Mouse (Mus musculus): ENCODE measurements at regions not wholly inside any gene's neighbourhood (a gene's known extent, or its start where the extent isn't known, plus 50 kb on each side); places are given as distances from the start of the nearest gene placed in this dataset.

- H3K9me3 ChIP-seq (ENCODE audit: control insufficient read depth, low read length): no peaks in the 10 kb centered on the region
- no peak for ATAC-seq
- no peaks in the 10 kb centered on the region for H3K36me3 ChIP-seq (ENCODE audit: control insufficient read depth, insufficient read depth, low read length)
- H3K27me3 ChIP-seq (replicated peaks; ENCODE audit: control insufficient read depth, insufficient read depth, low read length): no peaks in the 10 kb centered on the region
- no peak overlapping the region for H3K27ac ChIP-seq (ENCODE audit: low read depth, low read length)
- no peak overlapping the region for H3K4me2 ChIP-seq (ENCODE audit: low read length)
- H3K4me1 ChIP-seq (ENCODE audit: control insufficient read depth, insufficient read depth, low read depth, low read length): no peaks in the 10 kb centered on the region
- no peak overlapping the region for H3K4me3 ChIP-seq (ENCODE audit: low read length)
- no peak overlapping the region for H3K9ac ChIP-seq (ENCODE audit: low read depth, low read length)
- 100% methylated on average over 1 of the region's 1 CpGs for WGBS
Observed at GRCm38 (mm10) chr16:95866866-95867420, 123.8 kb downstream of the Psmg1 start.

GRCm38 (mm10) chr16:95865603-95866002 is 125.2 kb downstream of the Psmg1 start:
- H3K4me2 ChIP-seq (ENCODE audit: low read length): no peak overlapping the region
- ATAC-seq: no peak
- H3K4me3 ChIP-seq (ENCODE audit: low read length): no peak overlapping the region
- H3K36me3 ChIP-seq (ENCODE audit: control insufficient read depth, insufficient read depth, low read length): no peaks in the 10 kb centered on the region
- no peaks in the 10 kb centered on the region for H3K27me3 ChIP-seq (replicated peaks; ENCODE audit: control insufficient read depth, insufficient read depth, low read length)
- H3K4me1 ChIP-seq (ENCODE audit: control insufficient read depth, insufficient read depth, low read depth, low read length): no peaks in the 10 kb centered on the region
- H3K27ac ChIP-seq (ENCODE audit: low read depth, low read length): no peak overlapping the region
- WGBS: 85% methylated on average over 1 of the region's 1 CpGs
- H3K9me3 ChIP-seq (ENCODE audit: control insufficient read depth, low read length): no peaks in the 10 kb centered on the region
- no peak overlapping the region for H3K9ac ChIP-seq (ENCODE audit: low read depth, low read length)

DNA sequence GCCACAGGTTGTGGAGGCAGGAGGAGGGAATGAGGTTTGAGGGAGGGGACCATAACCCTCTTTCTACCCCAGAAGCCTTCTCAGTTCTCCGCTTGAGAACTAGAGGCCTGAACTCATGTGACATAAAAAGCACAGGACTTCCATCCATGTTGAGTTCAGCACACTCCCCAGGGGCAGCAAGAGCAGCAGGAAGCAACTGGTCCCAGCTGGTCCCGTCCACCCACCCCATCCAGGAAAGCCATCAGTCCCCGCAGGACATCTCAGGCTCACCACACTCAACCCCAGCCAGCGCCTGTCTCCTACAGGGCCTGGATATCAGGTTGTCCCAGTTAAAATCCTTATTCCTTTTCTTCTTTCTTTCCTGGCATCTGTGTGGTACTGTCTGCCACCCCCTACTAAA is 126.1 kb downstream of the Psmg1 start:
- no peak overlapping the region for H3K4me3 ChIP-seq (ENCODE audit: low read length)
- H3K4me2 ChIP-seq (ENCODE audit: low read length): no peak overlapping the region
- WGBS: 77% methylated on average over 4 of the region's 4 CpGs
- no peaks in the 10 kb centered on the region for H3K27me3 ChIP-seq (replicated peaks; ENCODE audit: control insufficient read depth, insufficient read depth, low read length)
- no peaks in the 10 kb centered on the region for H3K9me3 ChIP-seq (ENCODE audit: control insufficient read depth, low read length)
- H3K27ac ChIP-seq (ENCODE audit: low read depth, low read length): no peak overlapping the region
- H3K9ac ChIP-seq (ENCODE audit: low read depth, low read length): no peak overlapping the region
- H3K4me1 ChIP-seq (ENCODE audit: control insufficient read depth, insufficient read depth, low read depth, low read length): no peaks in the 10 kb centered on the region
- ATAC-seq: no peak
- H3K36me3 ChIP-seq (ENCODE audit: control insufficient read depth, insufficient read depth, low read length): no peaks in the 10 kb centered on the region

DNA sequence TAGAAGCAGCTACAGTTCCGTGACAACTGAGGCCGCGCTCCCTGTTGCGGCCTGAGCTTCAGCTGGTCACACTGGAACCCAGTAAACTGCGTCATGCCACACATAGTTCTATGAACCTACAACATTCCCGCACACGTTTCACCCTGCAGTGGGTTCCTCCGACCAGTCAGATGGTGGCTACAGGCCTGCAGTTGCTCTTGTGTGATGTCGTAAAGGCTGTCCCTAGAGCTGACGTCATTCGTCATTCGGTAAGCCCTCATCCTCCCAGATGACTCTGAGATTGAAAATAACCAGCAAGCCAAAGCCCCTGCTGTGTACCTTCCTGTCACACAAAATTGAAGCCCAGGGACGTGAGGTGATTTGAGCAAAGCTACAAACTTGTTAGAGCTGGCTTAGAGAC is 126.7 kb downstream of the Psmg1 start:
- no peak overlapping the region for H3K27ac ChIP-seq (ENCODE audit: low read depth, low read length)
- H3K9ac ChIP-seq (ENCODE audit: low read depth, low read length): no peak overlapping the region
- ATAC-seq: no peak
- H3K27me3 ChIP-seq (replicated peaks; ENCODE audit: control insufficient read depth, insufficient read depth, low read length): no peaks in the 10 kb centered on the region
- H3K4me1 ChIP-seq (ENCODE audit: control insufficient read depth, insufficient read depth, low read depth, low read length): no peaks in the 10 kb centered on the region
- H3K4me3 ChIP-seq (ENCODE audit: low read length): no peak overlapping the region
- 77% methylated on average over 13 of the region's 13 CpGs for WGBS
- no peak overlapping the region for H3K4me2 ChIP-seq (ENCODE audit: low read length)
- H3K36me3 ChIP-seq (ENCODE audit: control insufficient read depth, insufficient read depth, low read length): no peaks in the 10 kb centered on the region
- no peaks in the 10 kb centered on the region for H3K9me3 ChIP-seq (ENCODE audit: control insufficient read depth, low read length)

- H3K9me3 ChIP-seq (ENCODE audit: control insufficient read depth, low read length): no peaks in the 10 kb centered on the region
- H3K4me1 ChIP-seq (ENCODE audit: control insufficient read depth, insufficient read depth, low read depth, low read length): no peaks in the 10 kb centered on the region
- H3K27ac ChIP-seq (ENCODE audit: low read depth, low read length): no peak overlapping the region
- H3K27me3 ChIP-seq (replicated peaks; ENCODE audit: control insufficient read depth, insufficient read depth, low read length): no peaks in the 10 kb centered on the region
- H3K9ac ChIP-seq (ENCODE audit: low read depth, low read length): no peak overlapping the region
- no peaks in the 10 kb centered on the region for H3K36me3 ChIP-seq (ENCODE audit: control insufficient read depth, insufficient read depth, low read length)
- WGBS: 87% methylated on average over 4 of the region's 4 CpGs
- no peak overlapping the region for H3K4me3 ChIP-seq (ENCODE audit: low read length)
- no peak for ATAC-seq
- no peak overlapping the region for H3K4me2 ChIP-seq (ENCODE audit: low read length)
Observed at GRCm38 (mm10) chr16:95863565-95863964, 127.2 kb downstream of the Psmg1 start.

DNA sequence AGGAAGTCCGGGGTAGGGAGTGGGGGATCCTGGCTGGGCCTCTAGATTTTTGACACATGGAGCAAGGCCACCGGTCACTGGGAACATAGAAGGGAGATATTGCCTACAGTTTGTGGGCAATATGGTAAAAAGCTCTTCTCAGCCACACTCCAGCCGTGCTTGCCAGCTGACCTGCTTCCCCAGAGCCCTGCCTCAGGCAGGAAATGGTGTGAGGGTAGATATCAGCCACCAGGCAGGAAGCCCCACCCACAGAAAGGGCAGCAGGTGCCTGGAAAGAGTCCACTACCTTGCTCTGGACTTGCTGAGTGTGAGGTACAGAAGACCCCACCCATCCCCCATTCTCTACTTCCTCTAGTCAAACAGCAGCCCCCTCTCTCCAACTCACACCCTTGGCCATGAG is 128.1 kb downstream of the Psmg1 start:
- no peak for ATAC-seq
- Histone ChIP-seq H3K27me3 (replicated peaks; ENCODE audit: control insufficient read depth, insufficient read depth, low read length) (no peaks in the 10 kb centered on the region), H3K36me3 (ENCODE audit: control insufficient read depth, insufficient read depth, low read length) (no peaks in the 10 kb centered on the region), H3K9me3 (ENCODE audit: control insufficient read depth, low read length) (no peaks in the 10 kb centered on the region), H3K4me3 (ENCODE audit: low read length) (no peak overlapping the region), H3K27ac (ENCODE audit: low read depth, low read length) (no peak overlapping the region), H3K4me1 (ENCODE audit: control insufficient read depth, insufficient read depth, low read depth, low read length) (no peaks in the 10 kb centered on the region), H3K4me2 (ENCODE audit: low read length) (no peak overlapping the region), H3K9ac (ENCODE audit: low read depth, low read length) (no peak overlapping the region)
- WGBS: 71% methylated on average over 3 of the region's 3 CpGs

GRCm38 (mm10) chr16:95861231-95861690 is 129.5 kb downstream of the Psmg1 start:
- H3K4me2 ChIP-seq (ENCODE audit: low read length): no peak overlapping the region
- ATAC-seq: no peak
- no peaks in the 10 kb centered on the region for H3K9me3 ChIP-seq (ENCODE audit: control insufficient read depth, low read length)
- no peak overlapping the region for H3K4me3 ChIP-seq (ENCODE audit: low read length)
- H3K36me3 ChIP-seq (ENCODE audit: control insufficient read depth, insufficient read depth, low read length): no peaks in the 10 kb centered on the region
- no peak overlapping the region for H3K9ac ChIP-seq (ENCODE audit: low read depth, low read length)
- H3K27me3 ChIP-seq (replicated peaks; ENCODE audit: control insufficient read depth, insufficient read depth, low read length): no peaks in the 10 kb centered on the region
- no peaks in the 10 kb centered on the region for H3K4me1 ChIP-seq (ENCODE audit: control insufficient read depth, insufficient read depth, low read depth, low read length)
- WGBS: 85% methylated on average over 12 of the region's 12 CpGs
- no peak overlapping the region for H3K27ac ChIP-seq (ENCODE audit: low read depth, low read length)

DNA sequence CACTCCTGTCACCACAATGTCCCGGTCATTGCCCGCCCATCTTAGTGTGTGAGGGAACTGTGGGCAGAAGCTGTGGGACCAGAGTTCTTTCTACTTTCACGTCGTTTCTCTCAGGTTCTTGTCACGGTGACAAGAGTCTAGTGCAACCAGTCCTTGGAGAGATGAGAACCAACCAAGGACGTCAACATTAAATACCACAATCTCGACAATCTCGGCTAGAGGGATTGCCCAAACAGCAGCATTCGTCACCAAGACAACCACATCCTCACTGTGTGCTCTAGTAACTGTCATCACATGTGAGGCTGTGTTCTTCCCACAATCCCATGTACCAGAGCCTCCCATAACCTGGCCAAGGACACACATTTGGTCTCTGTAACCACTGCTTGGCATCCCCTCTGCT is 129.9 kb downstream of the Psmg1 start:
- H3K27ac ChIP-seq (ENCODE audit: low read depth, low read length): no peak overlapping the region
- no peaks in the 10 kb centered on the region for H3K4me1 ChIP-seq (ENCODE audit: control insufficient read depth, insufficient read depth, low read depth, low read length)
- H3K27me3 ChIP-seq (replicated peaks; ENCODE audit: control insufficient read depth, insufficient read depth, low read length): no peaks in the 10 kb centered on the region
- no peak overlapping the region for H3K4me3 ChIP-seq (ENCODE audit: low read length)
- no peak overlapping the region for H3K4me2 ChIP-seq (ENCODE audit: low read length)
- no peaks in the 10 kb centered on the region for H3K9me3 ChIP-seq (ENCODE audit: control insufficient read depth, low read length)
- H3K9ac ChIP-seq (ENCODE audit: low read depth, low read length): no peak overlapping the region
- H3K36me3 ChIP-seq (ENCODE audit: control insufficient read depth, insufficient read depth, low read length): no peaks in the 10 kb centered on the region
- ATAC-seq: no peak
- WGBS: 88% methylated on average over 9 of the region's 9 CpGs

- no peaks in the 10 kb centered on the region for H3K4me1 ChIP-seq (ENCODE audit: control insufficient read depth, insufficient read depth, low read depth, low read length)
- no peak overlapping the region for H3K27ac ChIP-seq (ENCODE audit: low read depth, low read length)
- WGBS: 84% methylated on average over 5 of the region's 5 CpGs
- no peak overlapping the region for H3K4me3 ChIP-seq (ENCODE audit: low read length)
- H3K27me3 ChIP-seq (replicated peaks; ENCODE audit: control insufficient read depth, insufficient read depth, low read length): no peaks in the 10 kb centered on the region
- no peaks in the 10 kb centered on the region for H3K9me3 ChIP-seq (ENCODE audit: control insufficient read depth, low read length)
- H3K4me2 ChIP-seq (ENCODE audit: low read length): no peak overlapping the region
- no peak for ATAC-seq
- H3K9ac ChIP-seq (ENCODE audit: low read depth, low read length): no peak overlapping the region
- no peaks in the 10 kb centered on the region for H3K36me3 ChIP-seq (ENCODE audit: control insufficient read depth, insufficient read depth, low read length)
Observed at GRCm38 (mm10) chr16:95860111-95860510, 130.6 kb downstream of the Psmg1 start.

DNA sequence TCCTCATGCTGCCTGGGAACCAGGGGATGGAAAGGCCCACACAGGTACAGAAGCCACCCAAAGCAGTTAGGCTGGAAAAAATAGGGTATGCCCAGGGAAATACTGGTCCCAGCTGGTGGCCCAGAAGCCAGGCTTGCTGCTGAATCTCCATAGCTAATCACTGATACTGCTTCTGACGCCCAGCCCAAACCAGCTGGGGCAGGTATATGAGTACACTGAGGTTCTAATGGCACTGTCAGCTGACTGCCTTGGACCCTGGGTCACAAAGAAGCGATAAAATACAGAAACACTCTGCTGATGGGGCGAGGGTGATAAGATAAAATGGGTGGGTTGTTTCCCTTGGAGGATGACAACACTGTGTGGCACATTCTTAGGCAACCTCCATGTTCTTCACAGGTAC is 133.4 kb downstream of the Psmg1 start:
- Histone ChIP-seq H3K9me3 (ENCODE audit: control insufficient read depth, low read length) (no peaks in the 10 kb centered on the region), H3K36me3 (ENCODE audit: control insufficient read depth, insufficient read depth, low read length) (no peaks in the 10 kb centered on the region), H3K4me2 (ENCODE audit: low read length) (no peak overlapping the region), H3K27me3 (replicated peaks; ENCODE audit: control insufficient read depth, insufficient read depth, low read length) (no peaks in the 10 kb centered on the region), H3K27ac (ENCODE audit: low read depth, low read length) (no peak overlapping the region), H3K4me1 (ENCODE audit: control insufficient read depth, insufficient read depth, low read depth, low read length) (no peaks in the 10 kb centered on the region), H3K9ac (ENCODE audit: low read depth, low read length) (no peak overlapping the region), H3K4me3 (ENCODE audit: low read length) (no peak overlapping the region)
- no peak for ATAC-seq
- 90% methylated on average over 3 of the region's 3 CpGs for WGBS

Data from hindbrain, embryonic 16.5 days (tissue).